Mouse (Mus musculus): ENCODE measurements at regions not wholly inside any gene's neighbourhood (a gene's known extent, or its start where the extent isn't known, plus 50 kb on each side); places are given as distances from the start of the nearest gene placed in this dataset.

- H3K79me3 ChIP-seq (ENCODE audit: low read depth): no peaks in the 10 kb centered on the region
- H3K36me3 ChIP-seq (ENCODE audit: control insufficient read depth, insufficient read depth): no peaks in the 10 kb centered on the region
- H3K27me3 ChIP-seq (ENCODE audit: control insufficient read depth, insufficient read depth, insufficient read length): no peaks in the 10 kb centered on the region
- H3K79me2 ChIP-seq (ENCODE audit: control insufficient read depth, insufficient read depth): no peaks in the 10 kb centered on the region
- TF ChIP-seq FOSL1 (IDR thresholded peaks at IDR 0.05; ENCODE audit: insufficient read depth, low read length, poor library complexity, severe bottlenecking) (no peak), CTCF (IDR thresholded peaks at IDR 0.05; ENCODE audit: control insufficient read depth, insufficient read depth, insufficient read length) (no peak), CEBPB (IDR thresholded peaks at IDR 0.05; ENCODE audit: low read depth) (no peak), MYOD1 (IDR thresholded peaks at IDR 0.05; ENCODE audit: control insufficient read depth, insufficient read length, low read depth) (no peak), MYOG (IDR thresholded peaks at IDR 0.05; ENCODE audit: control insufficient read depth, extremely low read depth, insufficient read length) (no peak), MAX (IDR thresholded peaks at IDR 0.05) (no peak), USF1 (IDR thresholded peaks at IDR 0.05; ENCODE audit: low read depth) (no peak)
- H3ac ChIP-seq (ENCODE audit: control insufficient read depth, insufficient read length, low read depth): no peak overlapping the region
- no peak overlapping the region for H3K4me3 ChIP-seq (ENCODE audit: insufficient read depth, poor library complexity, severe bottlenecking)
Observed at GRCm38 (mm10) chr10:112521388-112521787, 250.5 kb downstream of the Kcnc2 start.

GRCm38 (mm10) chr10:112543051-112543450, 272.1 kb downstream of the Kcnc2 start:
- no peaks in the 10 kb centered on the region for H3K79me2 ChIP-seq (ENCODE audit: control insufficient read depth, insufficient read depth)
- TF ChIP-seq CEBPB (IDR thresholded peaks at IDR 0.05; ENCODE audit: low read depth): no peak
- no peak for TF ChIP-seq MAX (IDR thresholded peaks at IDR 0.05)
- no peak for TF ChIP-seq USF1 (IDR thresholded peaks at IDR 0.05; ENCODE audit: low read depth)
- no peak for TF ChIP-seq FOSL1 (IDR thresholded peaks at IDR 0.05; ENCODE audit: insufficient read depth, low read length, poor library complexity, severe bottlenecking)
- no peak for TF ChIP-seq MYOD1 (IDR thresholded peaks at IDR 0.05; ENCODE audit: control insufficient read depth, insufficient read length, low read depth)
- TF ChIP-seq MYOG (IDR thresholded peaks at IDR 0.05; ENCODE audit: control insufficient read depth, extremely low read depth, insufficient read length): no peak
- no peak for TF ChIP-seq CTCF (IDR thresholded peaks at IDR 0.05; ENCODE audit: control insufficient read depth, insufficient read depth, insufficient read length)
- H3K4me3 ChIP-seq (ENCODE audit: insufficient read depth, poor library complexity, severe bottlenecking): no peak overlapping the region
- H3K36me3 ChIP-seq (ENCODE audit: control insufficient read depth, insufficient read depth): no peaks in the 10 kb centered on the region
- H3K27me3 ChIP-seq (ENCODE audit: control insufficient read depth, insufficient read depth, insufficient read length): no peaks in the 10 kb centered on the region
- H3ac ChIP-seq (ENCODE audit: control insufficient read depth, insufficient read length, low read depth): no peak overlapping the region
- H3K79me3 ChIP-seq (ENCODE audit: low read depth): no peaks in the 10 kb centered on the region

- Histone ChIP-seq H3ac (ENCODE audit: control insufficient read depth, insufficient read length, low read depth) (no peak overlapping the region), H3K36me3 (ENCODE audit: control insufficient read depth, insufficient read depth) (no peaks in the 10 kb centered on the region), H3K4me3 (ENCODE audit: insufficient read depth, poor library complexity, severe bottlenecking) (no peak overlapping the region), H3K79me2 (ENCODE audit: control insufficient read depth, insufficient read depth) (no peaks in the 10 kb centered on the region), H3K79me3 (ENCODE audit: low read depth) (no peaks in the 10 kb centered on the region), H3K27me3 (ENCODE audit: control insufficient read depth, insufficient read depth, insufficient read length) (no peaks in the 10 kb centered on the region)
- no peak for TF ChIP-seq MYOG (IDR thresholded peaks at IDR 0.05; ENCODE audit: control insufficient read depth, extremely low read depth, insufficient read length)
- TF ChIP-seq MYOD1 (IDR thresholded peaks at IDR 0.05; ENCODE audit: control insufficient read depth, insufficient read length, low read depth): peak; percentile 26
Observed at GRCm38 (mm10) chr10:112571772-112572551, 301.0 kb downstream of the Kcnc2 start.

GRCm38 (mm10) chr10:112572556-112572955, 301.6 kb downstream of the Kcnc2 start:
- Histone ChIP-seq H3K4me3 (ENCODE audit: insufficient read depth, poor library complexity, severe bottlenecking) (no peak overlapping the region), H3K36me3 (ENCODE audit: control insufficient read depth, insufficient read depth) (no peaks in the 10 kb centered on the region), H3K79me3 (ENCODE audit: low read depth) (no peaks in the 10 kb centered on the region), H3K79me2 (ENCODE audit: control insufficient read depth, insufficient read depth) (no peaks in the 10 kb centered on the region), H3ac (ENCODE audit: control insufficient read depth, insufficient read length, low read depth) (no peak overlapping the region), H3K27me3 (ENCODE audit: control insufficient read depth, insufficient read depth, insufficient read length) (no peaks in the 10 kb centered on the region)
- TF ChIP-seq MYOG (IDR thresholded peaks at IDR 0.05; ENCODE audit: control insufficient read depth, extremely low read depth, insufficient read length) (no peak), MAX (IDR thresholded peaks at IDR 0.05) (no peak), FOSL1 (IDR thresholded peaks at IDR 0.05; ENCODE audit: insufficient read depth, low read length, poor library complexity, severe bottlenecking) (no peak), CEBPB (IDR thresholded peaks at IDR 0.05; ENCODE audit: low read depth) (no peak), CTCF (IDR thresholded peaks at IDR 0.05; ENCODE audit: control insufficient read depth, insufficient read depth, insufficient read length) (no peak), USF1 (IDR thresholded peaks at IDR 0.05; ENCODE audit: low read depth) (no peak), MYOD1 (IDR thresholded peaks at IDR 0.05; ENCODE audit: control insufficient read depth, insufficient read length, low read depth) (no peak)

GRCm38 (mm10) chr10:112584939-112585338, 314.0 kb downstream of the Kcnc2 start:
- no peaks in the 10 kb centered on the region for H3K27me3 ChIP-seq (ENCODE audit: control insufficient read depth, insufficient read depth, insufficient read length)
- H3K79me3 ChIP-seq (ENCODE audit: low read depth): no peaks in the 10 kb centered on the region
- no peaks in the 10 kb centered on the region for H3K36me3 ChIP-seq (ENCODE audit: control insufficient read depth, insufficient read depth)
- no peak overlapping the region for H3ac ChIP-seq (ENCODE audit: control insufficient read depth, insufficient read length, low read depth)
- H3K4me3 ChIP-seq (ENCODE audit: insufficient read depth, poor library complexity, severe bottlenecking): no peak overlapping the region
- no peak for TF ChIP-seq FOSL1 (IDR thresholded peaks at IDR 0.05; ENCODE audit: insufficient read depth, low read length, poor library complexity, severe bottlenecking)
- TF ChIP-seq CTCF (IDR thresholded peaks at IDR 0.05; ENCODE audit: control insufficient read depth, insufficient read depth, insufficient read length): no peak
- TF ChIP-seq MYOG (IDR thresholded peaks at IDR 0.05; ENCODE audit: control insufficient read depth, extremely low read depth, insufficient read length): no peak
- no peak for TF ChIP-seq MAX (IDR thresholded peaks at IDR 0.05)
- TF ChIP-seq USF1 (IDR thresholded peaks at IDR 0.05; ENCODE audit: low read depth): no peak
- TF ChIP-seq CEBPB (IDR thresholded peaks at IDR 0.05; ENCODE audit: low read depth): no peak
- TF ChIP-seq MYOD1 (IDR thresholded peaks at IDR 0.05; ENCODE audit: control insufficient read depth, insufficient read length, low read depth): no peak
- H3K79me2 ChIP-seq (ENCODE audit: control insufficient read depth, insufficient read depth): no peaks in the 10 kb centered on the region

- no peak for TF ChIP-seq USF1 (IDR thresholded peaks at IDR 0.05; ENCODE audit: low read depth)
- TF ChIP-seq CEBPB (IDR thresholded peaks at IDR 0.05; ENCODE audit: low read depth): no peak
- no peak for TF ChIP-seq CTCF (IDR thresholded peaks at IDR 0.05; ENCODE audit: control insufficient read depth, insufficient read depth, insufficient read length)
- no peak for TF ChIP-seq MYOD1 (IDR thresholded peaks at IDR 0.05; ENCODE audit: control insufficient read depth, insufficient read length, low read depth)
- TF ChIP-seq MAX (IDR thresholded peaks at IDR 0.05): no peak
- TF ChIP-seq FOSL1 (IDR thresholded peaks at IDR 0.05; ENCODE audit: insufficient read depth, low read length, poor library complexity, severe bottlenecking): no peak
- no peak for TF ChIP-seq MYOG (IDR thresholded peaks at IDR 0.05; ENCODE audit: control insufficient read depth, extremely low read depth, insufficient read length)
Observed at GRCm38 (mm10) chr10:112594327-112594726, 323.4 kb downstream of the Kcnc2 start.

More at GRCm38 (mm10) chr10:112594327-112594726, 323.4 kb downstream of the Kcnc2 start:
- no peaks in the 10 kb centered on the region for H3K79me3 ChIP-seq (ENCODE audit: low read depth)
- no peaks in the 10 kb centered on the region for H3K36me3 ChIP-seq (ENCODE audit: control insufficient read depth, insufficient read depth)
- H3K79me2 ChIP-seq (ENCODE audit: control insufficient read depth, insufficient read depth): no peaks in the 10 kb centered on the region
- H3K4me3 ChIP-seq (ENCODE audit: insufficient read depth, poor library complexity, severe bottlenecking): no peak overlapping the region
- H3K27me3 ChIP-seq (ENCODE audit: control insufficient read depth, insufficient read depth, insufficient read length): no peaks in the 10 kb centered on the region
- H3ac ChIP-seq (ENCODE audit: control insufficient read depth, insufficient read length, low read depth): no peak overlapping the region
